Mouse (Mus musculus): ENCODE measurements at regions not wholly inside any gene's neighbourhood (a gene's known extent, or its start where the extent isn't known, plus 50 kb on each side); places are given as distances from the start of the nearest gene placed in this dataset.

DNA sequence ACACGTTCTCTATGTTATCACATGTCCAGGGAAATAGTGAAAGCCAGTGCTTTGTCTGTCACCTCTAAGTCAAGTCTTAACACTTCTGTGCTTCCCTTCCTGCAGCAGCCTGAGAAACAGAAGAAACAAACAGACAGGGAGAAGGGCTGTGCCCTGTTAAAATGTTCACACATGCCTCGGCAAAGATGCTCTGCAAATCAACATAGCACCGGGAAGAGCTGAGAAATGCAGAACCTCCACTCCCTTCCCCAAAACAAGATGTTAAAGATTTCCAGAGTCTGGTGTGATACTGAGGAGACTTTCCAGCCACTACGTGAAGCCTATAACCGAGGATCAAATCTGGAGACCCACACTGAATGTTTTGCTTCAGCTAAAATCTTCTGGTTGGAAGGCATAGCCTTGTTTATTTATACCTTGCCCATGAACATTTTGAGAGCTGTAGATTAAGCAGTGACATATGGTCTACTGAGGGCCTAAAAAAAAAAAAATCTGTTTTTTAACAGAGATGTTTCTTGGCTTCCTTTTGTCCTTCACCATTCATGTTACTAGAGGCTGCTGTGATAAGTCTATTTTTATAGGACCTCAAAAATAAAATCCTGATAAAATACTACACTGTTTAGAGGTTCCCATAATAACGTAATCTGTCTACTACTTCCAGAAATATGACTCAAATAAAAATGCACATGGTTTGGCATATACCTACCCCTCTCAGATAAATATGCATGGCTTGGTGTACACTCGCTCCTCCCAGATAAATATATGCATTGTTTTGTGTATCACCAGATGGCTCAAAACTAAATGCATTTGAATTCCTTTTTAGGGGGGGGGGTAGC, 537.1 kb downstream of the Ccdc50 start:
- TF ChIP-seq ZC3H11A (IDR thresholded peaks at IDR 0.05; ENCODE audit: borderline replicate concordance, low read depth, low read length) (no peak), ZNF384 (IDR thresholded peaks at IDR 0.05; ENCODE audit: low read depth, low read length) (no peak), MAFK (IDR thresholded peaks at IDR 0.05; ENCODE audit: insufficient read depth, low read depth, low read length) (no peak)
